Mouse (Mus musculus) cerebellum, adult 11-12 months (tissue): ENCODE measurements at regions not wholly inside any gene's neighbourhood (a gene's known extent, or its start where the extent isn't known, plus 50 kb on each side); places are given as distances from the start of the nearest gene placed in this dataset.

Experiments used
- DNase-seq: peaks from one replicate; pipeline ENCODE4 v3.0.0; 2022

GRCm38 (mm10) chr6:51641965-51642364 lies 118.3 kb downstream of the Snx10 start:
- DNase-seq, result no peak

GRCm38 (mm10) chr6:51648813-51649212 lies 125.1 kb downstream of the Snx10 start:
- DNase-seq, result no peak

DNA sequence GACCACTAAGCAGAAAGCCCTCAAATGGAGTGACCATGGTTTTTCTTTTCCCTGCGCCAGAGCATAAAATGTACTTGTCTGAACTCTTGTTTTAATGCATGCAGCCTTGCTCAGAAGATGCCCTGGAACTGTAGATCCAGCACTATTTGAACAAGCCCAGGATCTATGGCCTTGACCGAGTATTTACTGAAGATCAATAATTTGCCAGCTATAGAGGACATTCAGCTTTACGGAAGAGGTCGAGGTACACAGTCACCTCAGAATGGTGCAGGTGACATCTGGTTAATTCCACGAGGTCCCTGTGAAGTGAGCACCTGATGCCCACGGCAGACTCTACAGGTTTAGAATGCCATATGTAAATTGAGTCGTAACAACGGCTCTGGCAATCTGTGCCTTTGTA lies 130.1 kb downstream of the Snx10 start:
- no peak for DNase-seq

GRCm38 (mm10) chr6:51654991-51655390 lies 131.3 kb downstream of the Snx10 start:
- DNase-seq, result no peak

- no peak for DNase-seq
These were observed 132.4 kb downstream of the Snx10 start for GRCm38 (mm10) chr6:51656078-51656477.

DNA sequence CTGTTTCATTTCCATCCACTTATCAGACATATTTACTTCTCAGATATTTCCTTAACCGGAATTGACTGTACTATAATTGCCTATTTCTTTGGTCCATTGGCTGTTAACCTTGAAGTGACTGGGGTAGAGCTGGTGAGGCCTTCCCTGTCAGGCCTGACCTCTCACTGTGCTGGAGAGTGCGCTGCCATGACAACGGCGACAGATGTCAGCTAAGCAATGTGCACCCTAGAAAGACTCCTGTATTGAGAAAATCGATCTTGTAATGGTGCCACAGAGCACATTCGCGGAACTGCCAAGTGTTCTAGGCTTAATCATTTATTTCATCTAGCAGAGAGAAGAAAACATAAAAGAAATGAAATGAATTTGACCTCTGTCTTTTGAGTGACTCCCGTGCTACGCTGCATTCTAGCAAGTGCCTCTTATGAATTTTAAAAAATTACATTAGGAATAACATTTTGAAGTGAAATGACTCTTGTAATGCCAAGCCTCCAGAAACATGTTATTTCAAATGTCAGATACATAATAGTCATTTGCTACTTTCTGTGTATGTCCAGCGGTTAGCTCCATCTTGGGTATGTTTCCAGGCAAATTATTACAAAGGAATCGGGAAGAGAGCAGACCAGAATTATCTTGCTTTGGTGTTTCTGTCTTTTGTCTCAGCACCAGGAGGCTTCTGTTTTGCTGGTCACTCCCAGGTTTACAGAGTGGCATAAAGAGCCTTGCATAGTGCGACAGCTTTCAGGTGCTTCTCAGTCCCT lies 133.4 kb downstream of the Snx10 start:
- DNase-seq, result no peak

- no peak for DNase-seq
These were observed 134.7 kb downstream of the Snx10 start for GRCm38 (mm10) chr6:51658360-51658759.

DNA sequence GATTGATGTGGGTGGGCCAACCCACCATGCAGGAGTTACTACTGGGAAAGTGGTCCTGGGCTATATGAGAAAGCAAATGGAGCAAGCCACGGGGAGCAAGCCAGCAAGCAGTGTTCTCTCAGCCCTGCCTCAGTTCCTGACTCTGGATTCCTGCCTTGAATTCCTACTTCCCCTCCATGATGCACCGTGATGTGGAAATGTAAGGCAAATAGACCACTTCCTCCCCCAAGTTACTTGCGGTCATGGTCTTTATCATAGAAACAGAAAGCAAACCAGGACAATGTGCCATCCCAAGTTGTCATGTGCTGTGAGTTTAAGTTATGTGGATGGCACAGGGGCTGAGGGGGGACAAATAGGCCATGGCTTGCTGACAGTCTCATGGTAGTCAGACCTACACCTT lies 139.5 kb downstream of the Snx10 start:
- DNase-seq, result no peak

DNA sequence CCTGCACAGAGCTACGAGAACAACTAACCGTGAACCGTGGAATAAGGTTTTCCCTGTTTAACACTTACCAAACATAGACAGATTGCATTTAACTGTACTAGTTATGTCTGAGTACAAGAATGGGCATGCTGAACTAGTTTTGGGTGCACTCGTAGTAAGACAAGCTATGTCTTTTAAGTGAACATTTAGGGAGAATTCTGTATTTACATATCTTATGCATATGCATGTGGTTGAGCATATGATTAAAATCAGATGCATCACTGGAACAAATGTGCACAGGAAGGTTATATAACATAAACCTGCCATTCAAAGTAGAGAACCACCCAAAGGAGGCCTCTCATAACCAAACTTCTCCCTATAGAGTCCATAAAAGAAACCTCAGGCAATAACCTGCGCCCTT lies 140.3 kb downstream of the Snx10 start:
- DNase-seq, result no peak

DNA sequence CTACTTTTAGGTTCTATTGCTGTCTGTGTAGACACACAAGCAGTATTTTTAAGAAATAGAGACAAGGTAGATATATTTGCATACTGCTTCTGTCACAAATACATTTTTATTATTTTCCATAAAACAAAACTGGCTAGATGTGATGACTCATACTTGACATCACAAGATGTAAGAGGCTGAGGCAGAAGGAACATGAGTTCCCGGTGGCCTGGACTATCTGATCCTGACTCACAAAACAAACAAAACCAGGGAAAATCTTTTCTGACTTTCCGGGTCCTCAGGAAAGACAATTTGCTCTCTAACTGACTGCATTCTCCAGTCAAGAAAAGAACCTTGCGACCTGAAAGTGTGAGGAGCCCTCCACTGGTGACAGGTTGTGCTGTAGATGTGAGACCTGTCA lies 143.3 kb downstream of the Snx10 start:
- no peak for DNase-seq

- DNase-seq, result no peak
These were observed 151.7 kb downstream of the Snx10 start for GRCm38 (mm10) chr6:51675342-51675945.

- DNase-seq, result no peak
These were observed 153.7 kb downstream of the Snx10 start for GRCm38 (mm10) chr6:51677162-51677996.

- no peak for DNase-seq
These were observed 155.0 kb downstream of the Snx10 start for GRCm38 (mm10) chr6:51678743-51679142.

DNA sequence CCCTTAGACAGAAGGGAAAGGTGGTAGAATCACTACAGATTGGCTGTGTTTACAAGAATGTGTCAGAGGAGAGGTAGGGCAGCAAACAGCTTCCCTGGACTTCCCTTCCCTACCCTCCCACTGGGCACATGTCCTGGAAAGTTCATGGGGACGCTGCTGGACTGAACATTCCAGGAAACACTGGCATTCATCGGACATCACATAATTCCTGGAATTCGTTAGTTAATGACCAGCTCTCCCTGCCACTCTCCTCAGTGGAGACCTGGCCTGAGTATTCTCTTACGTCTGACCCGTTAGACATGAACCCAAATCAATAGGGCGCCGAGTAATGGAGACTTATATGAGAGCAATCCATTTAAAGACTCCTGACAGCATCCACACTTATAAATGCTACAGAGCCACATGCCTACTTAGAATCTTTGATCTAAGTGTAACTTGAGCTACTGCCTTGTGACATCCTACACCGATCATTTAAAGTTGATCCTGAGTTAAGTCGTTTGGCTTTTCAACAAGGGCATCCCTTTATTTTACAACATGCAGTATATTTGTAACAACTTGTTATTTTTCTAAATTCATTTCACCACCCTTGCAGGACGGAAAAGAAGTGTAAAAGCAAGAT lies 156.6 kb downstream of the Snx10 start:
- DNase-seq, result no peak

DNA sequence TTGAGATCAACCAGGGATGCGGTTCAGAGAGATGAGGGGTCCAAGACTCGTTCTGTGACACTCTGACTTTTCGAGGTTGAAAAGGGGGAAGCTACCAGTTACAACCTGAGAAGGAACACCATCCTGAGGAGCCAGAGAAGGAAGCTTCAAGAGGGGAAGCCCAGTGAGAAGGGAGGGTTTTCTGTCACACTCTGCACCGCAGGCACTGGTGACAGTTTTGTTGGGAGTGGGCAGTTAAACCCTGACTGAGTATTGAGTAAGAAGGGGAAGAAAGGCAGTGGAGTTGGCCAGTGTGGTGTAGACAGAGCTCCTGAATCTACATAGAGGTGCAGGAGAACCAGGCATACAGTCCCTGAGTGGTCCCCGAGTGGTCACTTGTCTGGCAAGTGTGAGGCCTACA lies 159.4 kb downstream of the Snx10 start:
- DNase-seq, result no peak

- no peak for DNase-seq
These were observed 162.1 kb downstream of the Snx10 start for GRCm38 (mm10) chr6:51685651-51686287.

DNA sequence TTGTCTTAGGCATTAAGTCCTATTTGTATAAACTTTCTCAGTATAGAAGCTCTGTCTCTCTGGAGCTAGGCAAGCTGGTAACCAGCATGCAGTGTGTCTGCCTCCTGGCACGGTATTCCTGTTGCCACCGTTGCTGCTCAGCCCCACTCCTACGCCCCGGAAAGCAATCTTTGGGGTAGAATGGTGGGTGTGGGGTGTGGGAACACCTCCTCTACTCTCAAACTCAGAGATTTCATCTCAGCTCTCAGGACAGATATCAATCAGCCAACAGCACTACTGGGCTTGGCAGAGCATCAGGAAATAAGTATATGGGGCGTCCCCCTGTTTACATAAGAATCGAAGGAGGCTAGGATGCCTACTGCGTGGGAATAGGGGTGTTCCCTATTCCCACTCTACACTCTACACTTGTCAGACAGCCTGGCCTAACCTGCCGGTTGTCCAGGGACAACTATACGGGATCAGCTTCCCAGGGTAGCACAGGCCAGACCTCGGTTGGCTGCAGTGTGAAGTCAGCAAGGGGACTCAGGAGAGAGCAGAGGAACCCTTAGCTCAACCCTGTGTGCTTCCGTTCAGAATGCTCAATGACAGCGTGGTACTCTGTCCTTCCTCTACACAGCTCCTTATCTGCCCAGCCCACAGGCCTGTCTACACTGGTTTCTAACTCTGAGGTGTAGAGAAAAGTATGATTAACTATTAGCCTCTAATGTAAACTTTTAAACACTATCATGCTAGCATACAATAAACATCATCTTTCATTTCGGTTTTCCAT lies 167.3 kb downstream of the Snx10 start:
- no peak for DNase-seq

DNA sequence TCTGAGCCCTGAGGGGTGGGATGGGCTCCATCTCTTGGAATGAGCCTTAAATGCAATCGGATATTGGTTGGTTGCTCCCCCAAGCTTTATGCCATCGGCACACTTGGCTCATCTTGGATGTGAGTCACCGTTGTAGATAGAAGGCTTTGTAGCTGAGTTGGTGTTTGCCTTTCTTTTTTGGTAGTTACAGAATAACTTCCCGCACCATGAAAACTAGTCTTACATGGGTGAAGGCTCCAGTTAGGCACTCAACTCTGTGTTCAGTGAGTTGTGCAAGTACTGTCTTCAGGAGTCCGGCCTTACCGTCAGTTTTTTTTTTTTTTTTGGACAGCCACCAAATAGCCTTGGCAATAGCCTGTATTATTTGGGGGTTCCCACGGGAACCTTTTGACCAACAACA lies 170.3 kb downstream of the Snx10 start:
- DNase-seq, result no peak

DNA sequence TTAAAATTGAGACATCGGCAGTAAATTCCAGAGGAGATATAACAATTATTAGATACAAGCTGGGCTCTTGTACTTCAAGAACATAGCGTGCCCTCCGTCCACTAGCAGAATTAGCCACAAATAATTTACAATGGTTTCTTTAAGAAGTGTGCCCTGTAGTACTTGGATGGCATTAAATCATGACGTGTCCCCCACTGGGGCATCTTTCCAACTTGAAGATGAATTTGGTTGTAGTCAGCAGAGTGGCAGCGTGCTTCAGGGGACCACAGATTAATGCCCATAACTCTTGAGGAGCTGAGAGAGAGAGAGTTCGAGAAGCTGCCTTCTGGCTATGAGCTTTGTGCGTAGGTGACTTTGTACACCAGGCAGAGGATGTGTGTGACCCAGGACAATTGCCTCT lies 172.7 kb downstream of the Snx10 start:
- no peak for DNase-seq

DNA sequence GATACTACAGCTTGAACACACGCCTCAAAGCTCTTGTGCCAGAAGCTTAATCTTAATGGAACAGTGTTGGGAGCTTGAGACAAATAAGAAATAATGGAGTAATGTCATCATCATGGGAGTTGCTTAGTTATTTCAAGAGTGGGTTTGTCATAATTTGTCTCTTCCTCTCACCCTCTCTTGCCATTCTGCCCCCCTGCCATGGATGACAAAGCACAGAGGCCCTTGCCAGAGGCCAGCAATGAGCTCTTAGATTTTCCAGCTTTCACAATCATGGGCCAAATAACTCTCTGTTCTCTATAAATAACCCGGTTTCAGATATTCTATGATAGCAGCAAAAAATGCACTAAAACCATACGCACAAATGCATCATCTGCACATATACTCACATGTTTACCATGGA lies 174.1 kb downstream of the Snx10 start:
- DNase-seq, result no peak

GRCm38 (mm10) chr6:51698244-51698643 lies 174.5 kb downstream of the Snx10 start:
- no peak for DNase-seq
